Mouse (Mus musculus): ENCODE data around the gene Wasl. TPM values are rescaled to one million over a fixed set of nuclear protein-coding genes. Genes with fewer than 3 reads are reported as not detected.
A peak's percentile ranks its signal among the peaks of the same experiment; 100 is the strongest.

Wasl gene
- 30.8 and 34.8 TPM in 2 replicates for polyA plus RNA-seq (2012; rRNA removed)
- polyA plus RNA-seq (2014; fragmentation: Nextera tagmentation; extraction: Ambion mirVana), result 57.6 and 70.2 TPM in 2 replicates

- H3K4me1 ChIP-seq (ENCODE audit: control insufficient read depth, insufficient read depth, low read length), result peaks cover 10% of the 10 kb centered on the region
- H3K27me3 ChIP-seq (ENCODE audit: control insufficient read depth, insufficient read depth, low read length), result no peaks in the 10 kb centered on the region
- peak within 1 kb of the TSS; percentile 97 for H3K4me3 ChIP-seq (replicated peaks; ENCODE audit: low read length)
- peak within 1 kb of the TSS; percentile 62 for H3K4me2 ChIP-seq (replicated peaks; ENCODE audit: low read depth, low read length, severe bottlenecking)
- peak; percentile 98 for ATAC-seq (ENCODE audit: low FRiP score, low read depth)
- WGBS, result under 1% methylated on average over 58 of the region's 63 CpGs
- peak; percentile 96 for DNase-seq (ENCODE audit: low spot score)
- peak; percentile 74; the same call in 1 of the 2 replicates for TF ChIP-seq POLR2A (IDR thresholded peaks at IDR 0.05; ENCODE audit: borderline replicate concordance, extremely low read depth, insufficient read depth, insufficient read length)
- H3K27ac ChIP-seq (replicated peaks; ENCODE audit: low read depth, low read length), result peak within 1 kb of the TSS; percentile 98
- no peaks in the 10 kb centered on the region for H3K36me3 ChIP-seq (ENCODE audit: control insufficient read depth, insufficient read depth, low read length)
- peak within 1 kb of the TSS; percentile 94 for H3K9ac ChIP-seq (ENCODE audit: low read depth, low read length, severe bottlenecking)
- no peaks in the 10 kb centered on the region for H3K9me3 ChIP-seq (ENCODE audit: control insufficient read depth, low read length)
These were observed at the start of gene Wasl for GRCm38 (mm10) chr6:24664867-24665458. TSS of gene Wasl (minus strand) at chr6:24665009.

- no peak overlapping the region for H3K4me3 ChIP-seq (replicated peaks; ENCODE audit: low read length)
- no peaks in the 10 kb centered on the region for H3K27me3 ChIP-seq (ENCODE audit: control insufficient read depth, insufficient read depth, low read length)
- no peak for TF ChIP-seq POLR2A (IDR thresholded peaks at IDR 0.05; ENCODE audit: borderline replicate concordance, extremely low read depth, insufficient read depth, insufficient read length)
- no peak overlapping the region for H3K9ac ChIP-seq (ENCODE audit: low read depth, low read length, severe bottlenecking)
- H3K4me2 ChIP-seq (replicated peaks; ENCODE audit: low read depth, low read length, severe bottlenecking), result no peak overlapping the region
- DNase-seq (ENCODE audit: low spot score) (no peak), ATAC-seq (ENCODE audit: low FRiP score, low read depth) (no peak)
- H3K9me3 ChIP-seq (ENCODE audit: control insufficient read depth, low read length), result no peaks in the 10 kb centered on the region
- H3K4me1 ChIP-seq (ENCODE audit: control insufficient read depth, insufficient read depth, low read length), result no peaks in the 10 kb centered on the region
- 68% methylated on average over 2 of the region's 2 CpGs for WGBS
- H3K36me3 ChIP-seq (ENCODE audit: control insufficient read depth, insufficient read depth, low read length), result no peaks in the 10 kb centered on the region
- H3K27ac ChIP-seq (replicated peaks; ENCODE audit: low read depth, low read length), result no peak overlapping the region
These were observed 42.7 kb upstream of the Wasl start for GRCm38 (mm10) chr6:24707499-24707898.

GRCm38 (mm10) chr6:24707090-24707489, 42.3 kb upstream of the Wasl start:
- 80% methylated on average over 5 of the region's 5 CpGs for WGBS
- no peaks in the 10 kb centered on the region for H3K4me1 ChIP-seq (ENCODE audit: control insufficient read depth, insufficient read depth, low read length)
- no peak overlapping the region for H3K4me2 ChIP-seq (replicated peaks; ENCODE audit: low read depth, low read length, severe bottlenecking)
- no peaks in the 10 kb centered on the region for H3K36me3 ChIP-seq (ENCODE audit: control insufficient read depth, insufficient read depth, low read length)
- H3K4me3 ChIP-seq (replicated peaks; ENCODE audit: low read length), result no peak overlapping the region
- no peaks in the 10 kb centered on the region for H3K9me3 ChIP-seq (ENCODE audit: control insufficient read depth, low read length)
- no peak overlapping the region for H3K9ac ChIP-seq (ENCODE audit: low read depth, low read length, severe bottlenecking)
- ATAC-seq (ENCODE audit: low FRiP score, low read depth) (no peak), DNase-seq (ENCODE audit: low spot score) (no peak)
- no peak overlapping the region for H3K27ac ChIP-seq (replicated peaks; ENCODE audit: low read depth, low read length)
- TF ChIP-seq POLR2A (IDR thresholded peaks at IDR 0.05; ENCODE audit: borderline replicate concordance, extremely low read depth, insufficient read depth, insufficient read length), result no peak
- no peaks in the 10 kb centered on the region for H3K27me3 ChIP-seq (ENCODE audit: control insufficient read depth, insufficient read depth, low read length)

DNA sequence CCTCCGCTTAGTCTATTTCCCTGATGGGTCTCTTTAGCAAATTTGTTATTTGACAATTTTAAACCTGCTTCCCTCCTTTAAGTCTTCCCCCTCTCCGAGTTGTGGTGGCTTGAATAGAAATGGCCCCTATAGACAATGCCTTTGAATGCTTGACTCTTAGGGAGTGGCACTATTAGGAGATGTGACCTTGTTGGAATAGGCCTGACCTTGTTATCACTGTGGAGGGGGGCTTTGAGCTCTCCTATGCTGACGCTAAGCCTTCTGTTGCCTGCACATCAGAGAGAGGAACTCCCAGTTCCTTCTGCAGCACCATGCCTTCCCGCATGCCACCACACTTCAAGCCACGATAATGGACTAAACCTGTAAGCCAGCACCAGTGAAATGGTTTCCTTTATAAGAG, 32.4 kb upstream of the Wasl start:
- no peak overlapping the region for H3K9ac ChIP-seq (ENCODE audit: low read depth, low read length, severe bottlenecking)
- TF ChIP-seq POLR2A (IDR thresholded peaks at IDR 0.05; ENCODE audit: borderline replicate concordance, extremely low read depth, insufficient read depth, insufficient read length), result no peak
- WGBS, result 89% methylated on average over 5 of the region's 5 CpGs
- H3K4me3 ChIP-seq (replicated peaks; ENCODE audit: low read length), result no peak overlapping the region
- no peak for ATAC-seq (ENCODE audit: low FRiP score, low read depth)
- no peaks in the 10 kb centered on the region for H3K4me1 ChIP-seq (ENCODE audit: control insufficient read depth, insufficient read depth, low read length)
- DNase-seq (ENCODE audit: low spot score), result no peak
- no peaks in the 10 kb centered on the region for H3K27me3 ChIP-seq (ENCODE audit: control insufficient read depth, insufficient read depth, low read length)
- H3K4me2 ChIP-seq (replicated peaks; ENCODE audit: low read depth, low read length, severe bottlenecking), result no peak overlapping the region
- no peak overlapping the region for H3K27ac ChIP-seq (replicated peaks; ENCODE audit: low read depth, low read length)
- no peaks in the 10 kb centered on the region for H3K9me3 ChIP-seq (ENCODE audit: control insufficient read depth, low read length)
- H3K36me3 ChIP-seq (ENCODE audit: control insufficient read depth, insufficient read depth, low read length), result no peaks in the 10 kb centered on the region

DNA sequence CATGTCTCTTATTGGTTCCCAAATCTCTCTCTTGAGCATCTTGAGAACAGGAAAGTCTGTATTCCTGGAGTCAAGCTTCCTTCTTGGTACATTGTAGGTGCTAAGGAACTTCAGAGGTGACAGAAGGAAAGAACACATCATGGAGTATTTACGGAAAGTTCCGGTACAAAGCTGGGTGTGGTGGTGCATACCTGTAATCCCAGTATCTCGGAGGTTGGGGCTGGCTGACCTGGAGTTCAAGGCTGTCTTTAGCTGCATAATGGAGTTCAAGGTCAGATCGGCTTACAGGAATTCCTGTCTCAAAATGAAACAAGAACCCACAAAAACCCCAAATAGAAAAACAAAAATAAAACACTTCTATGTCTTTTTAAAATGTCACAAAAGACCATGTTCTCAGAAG, 31.3 kb upstream of the Wasl start:
- 78% methylated on average over 4 of the region's 4 CpGs for WGBS
- Histone ChIP-seq H3K27ac (replicated peaks; ENCODE audit: low read depth, low read length) (no peak overlapping the region), H3K9ac (ENCODE audit: low read depth, low read length, severe bottlenecking) (no peak overlapping the region), H3K4me3 (replicated peaks; ENCODE audit: low read length) (no peak overlapping the region), H3K9me3 (ENCODE audit: control insufficient read depth, low read length) (no peaks in the 10 kb centered on the region), H3K4me2 (replicated peaks; ENCODE audit: low read depth, low read length, severe bottlenecking) (no peak overlapping the region), H3K36me3 (ENCODE audit: control insufficient read depth, insufficient read depth, low read length) (no peaks in the 10 kb centered on the region), H3K4me1 (ENCODE audit: control insufficient read depth, insufficient read depth, low read length) (no peaks in the 10 kb centered on the region), H3K27me3 (ENCODE audit: control insufficient read depth, insufficient read depth, low read length) (no peaks in the 10 kb centered on the region)
- no peak for DNase-seq (ENCODE audit: low spot score)
- TF ChIP-seq POLR2A (IDR thresholded peaks at IDR 0.05; ENCODE audit: borderline replicate concordance, extremely low read depth, insufficient read depth, insufficient read length), result no peak
- no peak for ATAC-seq (ENCODE audit: low FRiP score, low read depth)
